Mouse (Mus musculus): ENCODE results near the gene Kcnab3.

DNA sequence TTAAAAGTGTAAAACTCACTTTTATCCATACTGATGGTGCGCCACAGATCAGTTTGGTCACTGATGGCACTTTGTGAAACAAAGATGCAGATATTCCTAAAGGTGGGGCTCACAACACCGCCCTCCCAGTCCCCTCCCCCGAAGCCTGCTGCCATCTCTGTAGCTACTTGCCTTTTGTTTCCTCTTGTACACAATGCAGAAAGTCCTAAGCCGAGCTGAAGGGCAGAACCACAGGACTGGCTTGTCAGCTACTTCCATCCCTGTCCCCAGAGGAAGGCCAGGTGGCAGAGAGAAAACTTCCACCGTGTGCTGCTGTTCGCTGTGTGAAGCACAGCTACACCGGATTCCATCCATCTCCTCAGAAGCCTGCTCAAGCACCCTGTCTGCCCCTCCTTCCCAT, 27.8 kb upstream of the Kcnab3 start:
- TF ChIP-seq CTCF (IDR thresholded peaks at IDR 0.05; ENCODE audit: extremely low read depth, insufficient read depth, insufficient read length, insufficient replicate concordance) (no peak), POLR2A (IDR thresholded peaks at IDR 0.05; ENCODE audit: low read depth, low read length) (no peak)

Data from spleen, adult 2 months (tissue).